Mouse (Mus musculus) embryonic facial prominence, embryonic 11.5 days (tissue): ENCODE measurements around the gene Ccdc14. TPM values are rescaled to one million over a fixed set of nuclear protein-coding genes. Genes with fewer than 3 reads are reported as not detected.
"Not testable (repeated sequence)": the region's sequence is repeated elsewhere in the genome, so short reads cannot be mapped to it uniquely, and the experiment has no call there.

ENCODE experiments used
- ATAC-seq: fragments of 200-750 bp; cut with Nextera tagmentation; replicated peaks from 2 replicates; pipeline ENCODE4 v1.8.0; 2017; ENCODE audit warnings: low read depth; ENCODE audit not compliant: insufficient number of reproducible peaks, low FRiP score, low TSS enrichment
- DNase-seq: peaks from one replicate; pipeline ENCODE4 v3.0.0-alpha.2; 2015; ENCODE audit warnings: low spot score
- H3K27ac ChIP-seq: fragments of 300-500 bp; sonication (generic); replicated peaks from 2 replicates; pipeline ENCODE4 v1.5.1; 2014; ENCODE audit warnings: mild to moderate bottlenecking, low read depth, low read length, control low read depth
- H3K27me3 ChIP-seq: fragments of 300-500 bp; sonication (generic); 2 replicates; pipeline ENCODE4 v1.6.1; 2014; ENCODE audit warnings: mild to moderate bottlenecking, low read length, moderate library complexity, mixed read lengths; ENCODE audit not compliant: control insufficient read depth, insufficient read depth
- H3K36me3 ChIP-seq: fragments of 300-500 bp; sonication (generic); replicated peaks from 2 replicates; pipeline ENCODE4 v1.6.1; 2014; ENCODE audit warnings: low read depth, mild to moderate bottlenecking, low read length, moderate library complexity, mixed read lengths; ENCODE audit not compliant: control insufficient read depth, insufficient read depth
- H3K4me1 ChIP-seq: fragments of 300-500 bp; sonication (generic); 2 replicates; pipeline ENCODE4 v1.6.1; 2014; ENCODE audit warnings: low read length, mixed read lengths; ENCODE audit not compliant: control insufficient read depth, insufficient read depth
- H3K4me2 ChIP-seq: fragments of 300-500 bp; sonication (generic); 2 replicates; pipeline ENCODE4 v1.6.1; 2014; ENCODE audit warnings: low read depth, mild to moderate bottlenecking, control low read depth, low read length, moderate library complexity
- H3K4me3 ChIP-seq: fragments of 300-500 bp; sonication (generic); 2 replicates; pipeline ENCODE4 v1.5.1; 2014; ENCODE audit warnings: low read depth, low read length, control low read depth
- H3K9ac ChIP-seq: fragments of 300-500 bp; sonication (generic); replicated peaks from 2 replicates; pipeline ENCODE4 v1.6.1; 2014; ENCODE audit warnings: mild to moderate bottlenecking, control low read depth, low read length
- H3K9me3 ChIP-seq: fragments of 300-500 bp; sonication (generic); replicated peaks from 2 replicates; pipeline ENCODE4 v1.6.1; 2016; ENCODE audit warnings: mild to moderate bottlenecking, low read length, inconsistent platforms, mixed read lengths; ENCODE audit not compliant: control insufficient read depth
- WGBS: fragments of 180-500 bp; shearing (Covaris S2); extraction: QIAGEN DNeasy Blood & Tissue Kit; methylation state at CpG from one replicate; pipeline ENCODE4 v1.1.7; 2014; 5-methylcytosine and 5-hydroxymethylcytosine counted together
- polyA plus RNA-seq: library from polyadenylated mRNA; unstranded; fragments of >200 nt; fragmentation: Nextera tagmentation; extraction: Ambion mirVana; gene quantifications from 2 replicates; pipeline ENCODE4 v1.2.1, GENCODE M21; 2014

Gene Ccdc14
- polyA plus RNA-seq, 1 experiment from 2014 or later: 13.4 TPM

GRCm38 (mm10) chr16:34725156-34725555 is 34.7 kb downstream of the Ccdc14 start:
- Histone ChIP-seq H3K36me3 (no peaks in the 10 kb centered on the region; the same call in none of the 2 replicates), H3K27ac (no peak overlapping the region)
- 94% methylated on average over 3 of the region's 3 CpGs for WGBS

DNA sequence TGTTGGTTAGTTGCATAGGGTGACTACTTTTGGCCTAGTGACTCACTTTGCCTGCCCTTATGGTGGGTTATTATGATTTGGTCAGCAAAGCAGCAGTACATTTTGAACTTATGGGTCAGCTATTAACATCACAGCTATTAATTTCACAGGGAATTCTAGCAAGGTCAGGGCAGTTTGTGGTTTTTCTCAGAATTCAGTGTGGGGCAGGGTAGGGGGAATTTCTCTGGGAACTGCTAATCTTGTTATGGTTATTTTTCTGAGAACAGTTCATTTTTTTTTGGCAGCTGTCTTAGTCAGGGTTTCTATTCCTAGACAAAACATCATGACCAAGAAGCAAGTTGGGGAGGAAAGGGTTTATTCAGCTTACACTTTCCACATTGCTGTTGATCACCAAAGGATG is 38.2 kb downstream of the Ccdc14 start:
- not testable (repeated sequence) for H3K4me3 ChIP-seq, H3K36me3 ChIP-seq, H3K4me1 ChIP-seq, H3K9me3 ChIP-seq, H3K27me3 ChIP-seq, ATAC-seq, H3K4me2 ChIP-seq, DNase-seq, H3K9ac ChIP-seq, H3K27ac ChIP-seq

More at GRCm38 (mm10) chr16:34725156-34725555, 34.7 kb downstream of the Ccdc14 start:
- Histone ChIP-seq H3K4me1 (no peaks in the 10 kb centered on the region), H3K9me3 (no peaks in the 10 kb centered on the region), H3K9ac (no peak overlapping the region), H3K4me2 (no peak overlapping the region), H3K4me3 (no peak overlapping the region), H3K27me3 (no peaks in the 10 kb centered on the region)
- ATAC-seq: no peak
- no peak for DNase-seq

GRCm38 (mm10) chr16:34729371-34729770 is 39.0 kb downstream of the Ccdc14 start:
- Histone ChIP-seq H3K4me1 (no peaks in the 10 kb centered on the region), H3K36me3 (no peaks in the 10 kb centered on the region; the same call in 1 of the 2 replicates), H3K4me3 (no peak overlapping the region), H3K27ac (no peak overlapping the region), H3K9ac (no peak overlapping the region), H3K27me3 (no peaks in the 10 kb centered on the region), H3K4me2 (no peak overlapping the region), H3K9me3 (no peaks in the 10 kb centered on the region)
- ATAC-seq: no peak
- 100% methylated on average over 1 of the region's 1 CpGs for WGBS
- DNase-seq: no peak

DNA sequence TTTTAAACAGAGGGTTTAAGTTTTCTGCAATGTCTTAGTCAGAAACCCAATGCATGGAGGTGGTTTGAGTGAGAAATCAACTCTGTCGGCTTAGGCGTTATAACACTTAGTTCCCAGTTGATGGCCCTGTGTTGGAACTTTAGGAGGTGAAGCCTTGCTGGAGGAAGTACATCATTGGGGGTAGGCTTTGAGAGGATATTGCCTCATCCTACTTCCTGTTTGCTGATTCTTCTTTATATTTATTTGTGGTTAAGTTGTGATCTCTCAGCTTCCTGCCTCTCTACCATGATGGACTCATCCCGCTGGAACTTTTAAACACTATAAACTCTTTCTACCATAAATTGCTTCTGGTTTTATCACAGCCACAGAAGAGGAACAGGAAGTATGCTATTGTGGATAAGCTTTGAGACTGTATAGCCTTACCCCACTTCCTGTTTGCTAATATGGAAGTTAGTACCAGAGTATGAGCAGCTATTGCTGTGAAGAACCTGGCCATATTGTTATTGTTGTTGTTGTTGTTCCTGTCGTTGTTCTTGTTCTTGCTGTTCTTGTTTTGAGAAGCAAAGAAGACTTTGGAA is 48.3 kb downstream of the Ccdc14 start:
- Histone ChIP-seq H3K9ac (no peak overlapping the region), H3K27ac (no peak overlapping the region), H3K36me3 (no peaks in the 10 kb centered on the region), H3K27me3 (no peaks in the 10 kb centered on the region), H3K4me2 (no peak overlapping the region), H3K9me3 (no peaks in the 10 kb centered on the region), H3K4me3 (no peak overlapping the region), H3K4me1 (no peaks in the 10 kb centered on the region)
- 86% methylated on average over 4 of the region's 4 CpGs for WGBS
- ATAC-seq (no peak), DNase-seq (no peak)

- Histone ChIP-seq H3K4me3 (no peak overlapping the region), H3K4me1 (no peaks in the 10 kb centered on the region), H3K4me2 (no peak overlapping the region), H3K27me3 (no peaks in the 10 kb centered on the region), H3K9ac (no peak overlapping the region), H3K9me3 (no peaks in the 10 kb centered on the region), H3K27ac (no peak overlapping the region), H3K36me3 (no peaks in the 10 kb centered on the region)
- DNase-seq (no peak), ATAC-seq (no peak)
- 42% methylated on average over 2 of the region's 2 CpGs for WGBS
Observed at GRCm38 (mm10) chr16:34742930-34743329, 52.5 kb downstream of the Ccdc14 start.

- no peaks in the 10 kb centered on the region for H3K27me3 ChIP-seq
- no peaks in the 10 kb centered on the region for H3K4me1 ChIP-seq
- DNase-seq (peak; percentile 92), ATAC-seq (peak; percentile 89)
- WGBS: under 1% methylated on average over 48 of the region's 48 CpGs
- H3K9ac ChIP-seq: peak within 1 kb of the TSS; percentile 46
- no peaks in the 10 kb centered on the region for H3K36me3 ChIP-seq
- H3K4me2 ChIP-seq: peak within 1 kb of the TSS; percentile 60
- H3K4me3 ChIP-seq: peak within 1 kb of the TSS; percentile 32
- H3K27ac ChIP-seq: no peak within 1 kb of the TSS
- no peaks in the 10 kb centered on the region for H3K9me3 ChIP-seq
Observed at GRCm38 (mm10) chr16:34745065-34745585, 54.7 kb downstream of the Ccdc14 start, which contains the start of gene Mylk. Gene Mylk, plus strand, starts transcription at chr16:34745210.

DNA sequence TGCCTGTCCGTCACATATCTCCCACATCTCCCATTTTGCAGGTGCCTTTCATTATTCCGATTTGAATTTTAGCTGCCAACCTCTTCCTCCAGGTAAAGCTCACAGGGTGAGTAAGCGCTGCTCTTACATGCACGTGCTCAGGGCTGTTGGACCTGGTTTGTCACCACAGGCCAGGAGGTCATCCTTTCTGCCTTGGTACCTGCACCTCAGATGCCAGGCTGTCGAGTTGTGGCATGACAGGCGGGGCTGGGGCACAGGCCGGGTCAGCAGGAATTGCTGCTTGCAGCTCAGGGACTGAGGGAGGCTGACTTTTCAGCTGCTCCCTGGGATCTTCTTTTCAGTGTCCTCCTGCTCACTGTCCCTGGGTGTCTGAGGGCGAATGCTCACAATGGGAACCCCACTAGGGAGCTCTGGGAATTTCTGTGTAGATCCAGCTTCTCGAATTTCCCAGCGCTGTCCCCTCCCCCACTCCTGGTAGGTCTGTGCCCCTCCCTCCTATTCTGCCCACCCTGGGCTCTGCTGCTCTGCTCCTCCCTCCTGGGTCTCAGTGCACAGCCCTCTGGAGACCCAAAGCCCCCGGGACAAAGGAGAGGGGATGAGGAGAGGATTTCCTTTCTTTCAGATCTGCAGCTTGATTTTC is 57.8 kb downstream of the Ccdc14 start:
- Histone ChIP-seq H3K4me1 (no peaks in the 10 kb centered on the region), H3K9ac (no peak overlapping the region), H3K36me3 (no peaks in the 10 kb centered on the region), H3K9me3 (no peaks in the 10 kb centered on the region), H3K27ac (no peak overlapping the region), H3K4me2 (no peak overlapping the region; the same call in 1 of the 2 replicates), H3K27me3 (no peaks in the 10 kb centered on the region), H3K4me3 (no peak overlapping the region)
- DNase-seq (peak; percentile 52), ATAC-seq (no peak)
- 16% methylated on average over 11 of the region's 11 CpGs for WGBS

GRCm38 (mm10) chr16:34749536-34749935 is 59.1 kb downstream of the Ccdc14 start:
- Histone ChIP-seq H3K4me2 (no peak overlapping the region), H3K9me3 (no peaks in the 10 kb centered on the region), H3K27ac (no peak overlapping the region), H3K27me3 (no peaks in the 10 kb centered on the region), H3K36me3 (no peaks in the 10 kb centered on the region), H3K4me3 (no peak overlapping the region), H3K4me1 (no peaks in the 10 kb centered on the region), H3K9ac (no peak overlapping the region)
- ATAC-seq (no peak), DNase-seq (no peak)
- 72% methylated on average over 4 of the region's 4 CpGs for WGBS
